Mouse (Mus musculus): ENCODE data around the gene Prdm16.

The Prdm16 gene

DNA sequence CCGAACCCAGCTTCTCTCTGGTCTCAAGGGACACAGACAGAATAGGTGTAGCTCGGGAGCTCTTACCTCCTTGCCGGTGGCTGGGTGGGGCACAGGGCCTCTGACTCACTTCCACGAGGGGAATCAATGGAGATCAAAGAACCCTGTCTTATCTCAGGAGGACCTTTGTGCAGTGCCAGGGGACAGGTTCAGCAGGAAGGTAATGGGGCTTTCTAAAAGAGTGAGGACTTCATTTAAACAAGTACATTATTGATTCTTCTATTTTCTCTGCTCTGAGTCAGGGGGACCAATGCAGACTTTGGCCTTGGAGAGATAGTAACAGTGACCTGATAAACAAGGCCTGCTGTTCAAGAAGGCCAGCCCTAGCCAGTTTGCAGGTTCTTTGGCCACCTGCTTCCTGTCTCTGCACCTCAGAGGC lies 218.3 kb downstream of the Prdm16 start:
- no peak for DNase-seq (ENCODE audit: low spot score)

GRCm38 (mm10) chr4:154416728-154417127 lies 219.9 kb downstream of the Prdm16 start:
- DNase-seq (ENCODE audit: low spot score), result no peak

GRCm38 (mm10) chr4:154414885-154415284 lies 221.8 kb downstream of the Prdm16 start:
- no peak for DNase-seq (ENCODE audit: low spot score)

DNA sequence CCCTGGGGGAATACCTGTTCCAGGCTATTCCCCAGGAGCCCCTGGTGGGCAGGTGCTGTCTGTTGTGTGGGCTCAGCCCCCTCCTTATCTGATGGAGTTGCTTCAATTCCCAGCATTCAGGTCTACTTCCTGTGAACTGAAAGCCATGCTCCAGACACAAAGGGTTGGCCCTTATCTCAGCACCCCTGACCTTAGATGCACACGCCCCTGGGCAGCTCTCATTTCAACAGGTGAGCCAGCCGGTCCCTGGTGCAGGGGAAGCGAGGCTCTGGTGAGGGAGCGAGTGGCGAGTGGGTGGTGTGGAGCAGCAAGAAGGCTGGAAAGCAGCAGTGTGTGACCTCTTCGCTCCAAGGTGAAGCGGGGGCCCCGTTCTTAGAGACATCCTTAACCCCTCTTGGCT lies 226.1 kb downstream of the Prdm16 start:
- no peak for DNase-seq (ENCODE audit: low spot score)

GRCm38 (mm10) chr4:154409841-154410240 lies 226.8 kb downstream of the Prdm16 start:
- DNase-seq (ENCODE audit: low spot score), result no peak

GRCm38 (mm10) chr4:154409237-154409721 lies 227.4 kb downstream of the Prdm16 start:
- DNase-seq (ENCODE audit: low spot score), result no peak

GRCm38 (mm10) chr4:154402948-154403347 lies 233.7 kb downstream of the Prdm16 start:
- DNase-seq (ENCODE audit: low spot score), result no peak

DNA sequence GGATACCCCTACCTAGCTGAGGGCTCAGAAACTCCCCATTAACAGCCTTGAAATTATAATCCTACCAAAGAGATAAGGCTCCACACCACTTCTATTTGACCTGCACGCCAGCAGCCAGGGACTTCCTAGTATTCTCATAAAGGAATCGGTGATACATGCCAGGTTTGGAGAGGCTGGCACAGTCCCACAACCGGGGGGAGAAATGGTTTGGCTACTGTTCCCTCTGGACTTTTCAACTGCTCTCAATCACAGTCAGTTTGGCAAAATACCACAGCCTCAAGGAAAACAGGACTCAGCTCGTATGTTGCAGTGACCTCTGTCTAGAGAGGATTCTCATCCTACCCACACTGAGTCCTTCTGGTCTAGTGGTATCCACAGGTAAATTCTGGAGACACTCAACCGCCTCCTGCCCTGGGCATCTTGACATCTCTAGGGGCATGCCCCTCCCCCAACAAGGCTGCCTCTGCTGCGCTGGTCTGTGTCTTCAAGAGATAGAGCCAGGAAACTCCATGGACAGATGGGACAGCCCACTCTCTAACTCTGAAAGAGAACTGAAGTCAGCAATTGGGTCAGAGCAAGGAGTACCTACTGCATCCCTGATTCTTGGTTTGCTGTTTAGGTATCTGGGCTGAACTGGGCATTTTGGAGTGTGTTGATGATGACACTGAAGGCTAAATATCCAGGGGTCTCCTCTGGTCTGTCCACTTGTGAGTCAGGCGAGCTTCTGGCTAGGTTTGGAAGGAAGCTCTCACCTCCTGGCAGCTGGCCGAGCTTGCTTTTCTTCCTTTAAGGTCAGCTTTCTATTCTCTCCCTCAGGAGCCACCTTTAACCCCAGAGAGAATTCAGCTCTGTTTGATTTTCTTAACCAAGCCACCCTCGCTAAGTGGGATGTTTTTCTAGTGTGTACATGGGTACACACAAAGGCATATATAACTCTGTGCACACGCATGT lies 234.4 kb downstream of the Prdm16 start:
- no peak for DNase-seq (ENCODE audit: low spot score)

DNA sequence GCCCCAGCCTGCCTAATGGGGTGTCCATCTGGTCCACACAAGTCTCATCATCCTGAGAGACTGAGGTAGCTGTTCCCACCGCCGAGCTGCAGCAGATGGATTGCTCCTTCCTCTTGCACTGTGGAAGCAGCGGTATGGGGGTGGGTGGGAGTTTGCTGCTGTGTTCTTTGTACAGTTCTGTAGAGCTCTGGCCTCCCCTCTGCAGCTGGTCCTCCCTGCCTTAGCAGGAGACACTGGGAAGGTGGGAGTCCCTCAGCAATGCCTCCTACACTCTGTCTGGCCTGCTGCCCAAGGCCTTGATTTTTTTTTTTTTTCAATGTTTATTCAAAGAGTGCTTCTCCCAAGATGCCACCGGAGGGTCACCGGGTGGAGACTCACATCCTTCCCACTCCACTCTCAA lies 235.3 kb downstream of the Prdm16 start:
- no peak for DNase-seq (ENCODE audit: low spot score)

- no peak for DNase-seq (ENCODE audit: low spot score)
Observed at GRCm38 (mm10) chr4:154400256-154401171, 236.2 kb downstream of the Prdm16 start.

GRCm38 (mm10) chr4:154399634-154400033 lies 237.0 kb downstream of the Prdm16 start:
- no peak for DNase-seq (ENCODE audit: low spot score)

- no peak for DNase-seq (ENCODE audit: low spot score)
Observed at GRCm38 (mm10) chr4:154396652-154397301, 239.9 kb downstream of the Prdm16 start.

GRCm38 (mm10) chr4:154394123-154394722 lies 242.4 kb downstream of the Prdm16 start:
- DNase-seq (ENCODE audit: low spot score), result no peak

- DNase-seq (ENCODE audit: low spot score), result no peak
Observed at GRCm38 (mm10) chr4:154393196-154394122, 243.2 kb downstream of the Prdm16 start.

DNA sequence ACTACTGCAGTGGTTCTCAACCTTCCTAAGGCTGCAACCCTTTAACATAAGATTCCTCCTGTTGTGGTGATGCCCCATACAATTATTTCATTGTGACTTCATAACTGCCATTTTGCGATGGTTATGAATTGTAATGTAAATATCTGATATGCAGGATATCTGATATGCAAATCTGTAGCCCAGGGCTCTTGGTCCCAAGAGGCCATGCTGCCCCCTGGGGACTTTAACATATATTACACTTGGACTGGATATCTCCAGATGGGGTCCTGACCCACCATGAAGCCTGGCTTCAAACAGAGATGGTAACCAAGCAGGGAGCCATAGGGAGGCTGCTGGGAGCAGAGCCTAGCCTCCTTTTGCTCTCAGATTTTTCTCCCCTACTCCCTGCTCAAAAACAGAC lies 244.0 kb downstream of the Prdm16 start:
- no peak for DNase-seq (ENCODE audit: low spot score)

GRCm38 (mm10) chr4:154390333-154391080 lies 246.2 kb downstream of the Prdm16 start:
- DNase-seq (ENCODE audit: low spot score), result no peak

GRCm38 (mm10) chr4:154389641-154390040 lies 247.0 kb downstream of the Prdm16 start:
- DNase-seq (ENCODE audit: low spot score), result no peak

GRCm38 (mm10) chr4:154386810-154387209 lies 249.9 kb downstream of the Prdm16 start:
- DNase-seq (ENCODE audit: low spot score), result no peak

GRCm38 (mm10) chr4:154385918-154386317 lies 250.8 kb downstream of the Prdm16 start:
- no peak for DNase-seq (ENCODE audit: low spot score)

DNA sequence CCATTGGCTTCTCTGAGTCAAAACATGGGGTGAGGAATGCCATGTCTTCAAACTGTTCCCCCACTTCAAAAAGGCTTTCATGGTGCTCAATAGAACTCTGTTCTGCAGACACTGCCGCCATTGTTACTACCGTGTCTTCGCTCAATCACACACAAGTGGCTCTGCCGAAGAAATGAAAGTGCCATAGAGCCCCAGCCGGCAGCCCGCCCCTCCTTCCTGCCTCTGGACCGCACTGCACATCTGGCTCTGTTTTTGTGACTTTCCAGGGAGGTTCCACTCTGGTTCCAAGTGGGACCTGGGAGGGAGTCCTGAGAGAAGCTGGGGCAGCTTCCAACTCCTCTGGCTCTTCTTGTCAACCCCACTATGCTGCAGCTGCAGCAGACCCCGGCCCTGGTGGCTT lies 251.5 kb downstream of the Prdm16 start:
- DNase-seq (ENCODE audit: low spot score), result no peak
